Mouse (Mus musculus) CH12.LX (cell line): ENCODE measurements around the gene Trim10. TPM values are rescaled to one million over a fixed set of nuclear protein-coding genes. Genes with fewer than 3 reads are reported as not detected.

Experiments
- DNase-seq: peaks from one replicate; pipeline ENCODE4 v3.0.0-alpha.2; 2013; ENCODE audit errors: extremely low read depth
- H3K27ac ChIP-seq: 2 replicates; pipeline ENCODE4 v1.5.1; 2012; ENCODE audit warnings: low read depth, mild to moderate bottlenecking, control low read depth, moderate library complexity; ENCODE audit not compliant: insufficient read depth
- H3K27me3 ChIP-seq: replicated peaks from 2 replicates; pipeline ENCODE3; 2012; ENCODE audit warnings: inconsistent platforms
- H3K36me3 ChIP-seq, 2 experiments: replicated peaks in 1 of 2; 2 replicates each; pipeline versions ENCODE3 to v1.6.1; 2012; ENCODE audit warnings: inconsistent platforms in 1 of 2, low read length in 1 of 2, mild to moderate bottlenecking in 1 of 2, mixed read lengths in 1 of 2, moderate library complexity in 1 of 2; ENCODE audit not compliant: control insufficient read depth in 1 of 2, insufficient read depth in 1 of 2
- H3K4me1 ChIP-seq, 2 experiments: 2 replicates each; pipeline ENCODE4 v1.6.1; 2012; ENCODE audit warnings: inconsistent platforms in 1 of 2, moderate library complexity in 1 of 2; ENCODE audit not compliant: insufficient read depth in 2 of 2, control insufficient read depth in 1 of 2
- H3K4me2 ChIP-seq: 2 replicates; pipeline ENCODE4 v1.6.1; 2012; ENCODE audit warnings: low read depth, mild to moderate bottlenecking, control low read depth; ENCODE audit not compliant: poor library complexity, insufficient read depth, severe bottlenecking
- H3K4me3 ChIP-seq, 3 experiments: fragments of 150-350 bp in 1 of 3; sonication (generic) in 1 of 3; replicated peaks in 1 of 3; 2 replicates each; pipeline versions ENCODE3 to v1.5.1; 2011 to 2012; ENCODE audit warnings: low read depth in 2 of 3, low read length in 2 of 3, mild to moderate bottlenecking in 2 of 3, moderate library complexity in 2 of 3, control low read depth in 1 of 3, improper control_type of control experiment in 1 of 3, inconsistent platforms in 1 of 3, mixed read lengths in 1 of 3; ENCODE audit not compliant: poor library complexity in 1 of 3
- H3K79me2 ChIP-seq: replicated peaks from 2 replicates; pipeline ENCODE4 v1.6.1; 2012; ENCODE audit warnings: mild to moderate bottlenecking, moderate library complexity; ENCODE audit not compliant: control insufficient read depth, poor library complexity, insufficient read depth, severe bottlenecking; ENCODE audit errors: extremely low read depth
- H3K9ac ChIP-seq: 2 replicates; pipeline ENCODE4 v1.6.1; 2012; ENCODE audit warnings: low read depth, mild to moderate bottlenecking, control low read depth, moderate library complexity; ENCODE audit not compliant: insufficient read depth
- H3K9me3 ChIP-seq: replicated peaks from 2 replicates; pipeline ENCODE3; 2012; ENCODE audit warnings: low read length, inconsistent platforms, mixed read lengths
- BHLHE40 ChIP-seq: IDR thresholded peaks from 2 replicates; pipeline ENCODE4 v1.6.1; 2011; ENCODE audit warnings: mild to moderate bottlenecking, low read depth, low read length, improper control_type of control experiment
- CHD2 ChIP-seq: IDR thresholded peaks from 2 replicates; pipeline ENCODE4 v1.6.1; 2011; ENCODE audit warnings: low read length, improper control_type of control experiment
- E2F4 ChIP-seq: IDR thresholded peaks from 2 replicates; pipeline ENCODE4 v1.6.1; 2011; ENCODE audit warnings: low read depth, low read length, improper control_type of control experiment; ENCODE audit not compliant: insufficient replicate concordance
- EP300 ChIP-seq: IDR thresholded peaks from 2 replicates; pipeline ENCODE4 v1.6.1; 2011; ENCODE audit warnings: low read length, improper control_type of control experiment
- GABPA ChIP-seq: IDR thresholded peaks from 2 replicates; pipeline ENCODE4 v1.6.1; 2012; ENCODE audit warnings: low read depth, low read length, improper control_type of control experiment, inconsistent platforms; ENCODE audit not compliant: insufficient replicate concordance
- JUN ChIP-seq: IDR thresholded peaks from 2 replicates; pipeline ENCODE4 v1.6.1; 2011; ENCODE audit warnings: low read depth, mild to moderate bottlenecking, low read length, improper control_type of control experiment, moderate library complexity; ENCODE audit not compliant: insufficient read depth
- KAT2A ChIP-seq: IDR thresholded peaks from 2 replicates; pipeline ENCODE4 v1.6.1; 2012; ENCODE audit warnings: low read length, improper control_type of control experiment, inconsistent platforms; ENCODE audit not compliant: insufficient replicate concordance
- MAFK ChIP-seq: IDR thresholded peaks from 2 replicates; pipeline ENCODE4 v1.6.1; 2011; ENCODE audit warnings: low read length, improper control_type of control experiment; ENCODE audit not compliant: insufficient replicate concordance
- MEF2A ChIP-seq: IDR thresholded peaks from 2 replicates; pipeline ENCODE4 v1.6.1; 2014; ENCODE audit warnings: low read depth, mild to moderate bottlenecking, inconsistent platforms, low read length, improper control_type of control experiment, borderline replicate concordance
- MXI1 ChIP-seq: IDR thresholded peaks from 2 replicates; pipeline ENCODE4 v1.6.1; 2011; ENCODE audit warnings: mild to moderate bottlenecking, low read depth, low read length, improper control_type of control experiment
- MYC ChIP-seq: IDR thresholded peaks from 2 replicates; pipeline ENCODE4 v1.6.1; 2011; ENCODE audit warnings: low read depth, mild to moderate bottlenecking, improper control_type of control experiment, low read length
- POLR2A ChIP-seq: IDR thresholded peaks from 2 replicates; pipeline ENCODE4 v1.6.1; 2011; ENCODE audit warnings: low read depth, mild to moderate bottlenecking, improper control_type of control experiment, low read length
- POLR2AphosphoS2 ChIP-seq: IDR thresholded peaks from 2 replicates; pipeline ENCODE4 v1.6.1; 2011; ENCODE audit warnings: low read depth, low read length, improper control_type of control experiment
- RAD21 ChIP-seq: IDR thresholded peaks from 2 replicates; pipeline ENCODE4 v1.6.1; 2011; ENCODE audit warnings: low read depth, mild to moderate bottlenecking, low read length, improper control_type of control experiment, moderate library complexity
- SMC3 ChIP-seq: IDR thresholded peaks from 2 replicates; pipeline ENCODE4 v1.6.1; 2011; ENCODE audit warnings: low read depth, low read length, improper control_type of control experiment
- TCF12 ChIP-seq: IDR thresholded peaks from 2 replicates; pipeline ENCODE4 v1.6.1; 2014; ENCODE audit warnings: low read depth, mild to moderate bottlenecking, inconsistent platforms, low read length, improper control_type of control experiment
- UBTF ChIP-seq: IDR thresholded peaks from 2 replicates; pipeline ENCODE4 v1.6.1; 2012; ENCODE audit warnings: low read depth, mild to moderate bottlenecking, inconsistent platforms, low read length, improper control_type of control experiment, moderate library complexity
- USF2 ChIP-seq: conservative IDR thresholded peaks from 2 replicates; pipeline ENCODE4 v1.6.1; 2011; ENCODE audit warnings: low read depth, low read length, improper control_type of control experiment
- ZKSCAN1 ChIP-seq: IDR thresholded peaks from 2 replicates; pipeline ENCODE4 v1.6.1; 2012; ENCODE audit warnings: low read depth, inconsistent platforms, low read length, improper control_type of control experiment, borderline replicate concordance
- ZNF384 ChIP-seq: IDR thresholded peaks from 2 replicates; pipeline ENCODE4 v1.6.1; 2012; ENCODE audit warnings: low read depth, low read length, improper control_type of control experiment, inconsistent platforms
- dilution Hi-C: fragments of 300-500 bp; cut with MboI; formaldehyde crosslinking; loops from 2 replicates; pipeline ENCODE4 v1.14.3; 2020; ENCODE audit warnings: low sequenced_read_pairs; ENCODE audit not compliant: extremely low pct_unique_long_range_greater_than_20kb, extremely low pct_ligation_motif_present
- in situ Hi-C: fragments of 300-500 bp; cut with MboI; formaldehyde crosslinking; loops from 3 replicates; pipeline ENCODE4 v1.14.3; 2019; ENCODE audit warnings: low sequenced_read_pairs, low pct_ligation_motif_present, low pct_unique_long_range_greater_than_20kb, mixed read lengths
- polyA plus RNA-seq: library from polyadenylated mRNA; unstranded; fragments of >175 nt; gene quantifications from 2 replicates; pipeline ENCODE4 v1.2.1, GENCODE M21; 2012; ENCODE audit warnings: low read depth; ENCODE audit not compliant: insufficient read length
- total RNA-seq, 2 experiments: library from RNA; depleted of rRNA; stranded (reverse); fragments of 300-350 nt in 1 of 2; fragments of >200 nt in 1 of 2; gene quantifications; 2 replicates each; pipeline ENCODE4 v1.2.3; 2012 to 2014

The Trim10 gene
- total and polyA plus RNA-seq, 3 experiments: not detected

GRCm38 (mm10) chr17:36869955-36870810, 809 bp downstream of the Trim10 start:
- H3K4me1 ChIP-seq: no peaks in the 10 kb centered on the region; a peak in 1 of 4 replicates
- no peaks in the 10 kb centered on the region for H3K9me3 ChIP-seq
- in situ Hi-C loops: no loop called here
- H3K79me2 ChIP-seq: no peaks in the 10 kb centered on the region
- no peak for DNase-seq
- H3K27me3 ChIP-seq: peaks cover 9% of the 10 kb centered on the region
- TF ChIP-seq RAD21 (no peak), CHD2 (no peak), MEF2A (no peak), ZKSCAN1 (no peak)
- TF ChIP-seq, all 38 proteins: peak for 0
- H3K9ac ChIP-seq: no peak overlapping the region
- no peak overlapping the region for H3K4me2 ChIP-seq
- H3K4me3 ChIP-seq: no peak overlapping the region
- dilution Hi-C loops: no loop called here
- H3K36me3 ChIP-seq: no peaks in the 10 kb centered on the region
- H3K27ac ChIP-seq: no peak overlapping the region

- dilution Hi-C loops (no loop called here), in situ Hi-C loops (no loop called here)
- H3K4me1 ChIP-seq: no peaks in the 10 kb centered on the region
- no peaks in the 10 kb centered on the region for H3K79me2 ChIP-seq
- TF ChIP-seq E2F4 (no peak), ZKSCAN1 (no peak), CHD2 (no peak), GABPA (no peak), USF2 (no peak), POLR2A (no peak), EP300 (no peak), JUN (no peak), TCF12 (no peak)
- no peak overlapping the region for H3K27ac ChIP-seq
- no peak overlapping the region for H3K4me2 ChIP-seq
- no peak for DNase-seq
- H3K9me3 ChIP-seq: peaks cover 2% of the 10 kb centered on the region
- peaks cover 6% of the 10 kb centered on the region for H3K27me3 ChIP-seq
- H3K4me3 ChIP-seq: no peak overlapping the region
- no peak overlapping the region for H3K9ac ChIP-seq
- H3K36me3 ChIP-seq: no peaks in the 10 kb centered on the region
Measured at GRCm38 (mm10) chr17:36874636-36875035, 5.3 kb downstream of the Trim10 start.

GRCm38 (mm10) chr17:36883350-36883749, 14.0 kb downstream of the Trim10 start:
- Histone ChIP-seq H3K9ac (no peak overlapping the region), H3K4me2 (no peak overlapping the region), H3K27me3 (no peaks in the 10 kb centered on the region), H3K27ac (no peak overlapping the region), H3K9me3 (peaks cover 2% of the 10 kb centered on the region), H3K4me1 (0 out of 4 replicates have a peak, but pooled peaks cover 0 to 6% of the 10 kb centered on the region in 2 experiments), H3K36me3 (no peaks in the 10 kb centered on the region), H3K4me3 (no peak overlapping the region), H3K79me2 (no peaks in the 10 kb centered on the region)
- TF ChIP-seq RAD21: no peak
- no peak for TF ChIP-seq ZKSCAN1
- no peak for TF ChIP-seq MYC
- no peak for TF ChIP-seq KAT2A
- TF ChIP-seq CHD2: no peak
- TF ChIP-seq ZNF384: no peak
- no peak for TF ChIP-seq MXI1
- TF ChIP-seq SMC3: no peak
- TF ChIP-seq GABPA: no peak
- no peak for TF ChIP-seq MAFK
- no peak for TF ChIP-seq UBTF
- TF ChIP-seq BHLHE40: no peak
- TF ChIP-seq TCF12: no peak
- TF ChIP-seq POLR2AphosphoS2: no peak
- dilution Hi-C loops (no loop called here), in situ Hi-C loops (no loop called here)
- no peak for DNase-seq
